Mouse (Mus musculus): Measurements from ENCODE around the gene Rapgef1.
"Not testable (repeated sequence)": the region's sequence is repeated elsewhere in the genome, so short reads cannot be mapped to it uniquely, and the experiment has no call there.

Rapgef1 gene

DNA sequence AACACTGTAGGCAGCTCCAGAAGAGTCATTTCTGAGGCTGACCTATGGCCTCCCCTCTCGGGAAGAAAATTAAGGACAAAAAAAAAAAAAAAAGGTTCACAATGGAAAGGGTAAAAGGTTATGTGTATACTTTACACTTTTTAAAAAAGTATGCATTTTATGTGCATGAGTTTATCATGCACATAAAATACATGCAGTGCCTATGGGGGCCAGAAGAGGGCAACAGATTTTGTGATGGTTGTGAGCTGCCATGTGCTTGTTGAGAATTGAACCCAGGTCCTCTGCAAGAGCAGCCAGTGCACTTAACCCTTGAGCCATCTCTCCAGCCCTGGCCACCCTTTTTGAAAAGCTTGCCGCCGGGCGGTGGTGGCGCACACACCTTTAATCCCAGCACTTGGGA lies 128.3 kb downstream of the Rapgef1 start:
- peak; percentile 43 for DNase-seq

DNA sequence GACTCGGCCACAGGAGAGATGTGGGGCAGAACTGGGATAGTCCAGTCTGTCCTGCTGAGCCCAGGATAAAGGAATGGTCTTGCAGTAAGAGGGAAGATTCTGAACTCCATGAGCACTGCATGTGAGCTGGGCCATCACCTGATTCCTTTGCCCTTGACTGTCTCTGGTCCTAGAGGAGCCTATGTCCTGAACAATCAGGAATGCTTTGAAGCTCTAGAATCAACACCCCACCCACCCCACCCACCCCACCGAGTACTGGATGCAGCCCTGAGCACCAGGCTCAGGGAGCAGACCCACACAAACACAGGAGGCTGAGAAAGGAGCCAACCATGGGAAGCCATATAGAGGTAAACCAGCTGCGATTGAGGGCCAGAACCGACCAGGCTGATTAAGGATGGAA lies 129.0 kb downstream of the Rapgef1 start:
- DNase-seq, result no peak

DNA sequence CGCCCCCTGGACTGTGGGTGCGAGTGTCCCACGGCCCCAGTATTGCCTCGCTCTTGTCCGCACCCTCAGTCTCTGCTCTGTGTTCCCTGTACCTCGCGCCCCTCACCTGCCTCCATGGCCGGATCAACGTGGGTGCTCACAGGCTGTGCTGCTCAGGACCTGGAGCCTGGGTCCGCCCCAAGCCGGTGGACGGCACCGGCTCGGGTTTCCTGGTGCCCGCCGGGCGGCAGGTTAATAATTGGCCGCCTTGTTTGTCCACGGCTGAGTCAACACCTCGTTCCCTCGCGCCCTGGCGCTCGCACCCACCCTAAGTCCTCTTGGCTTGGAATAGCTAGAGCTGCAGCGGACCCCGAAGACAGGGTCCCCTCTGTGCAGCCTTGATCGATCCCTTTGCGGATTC lies 132.0 kb downstream of the Rapgef1 start, which contains the start of gene Gm13420:
TSS of gene Gm13420 (minus strand) at position 189 of the 400 bp plus-strand sequence.
- peak; percentile 25 for DNase-seq

DNA sequence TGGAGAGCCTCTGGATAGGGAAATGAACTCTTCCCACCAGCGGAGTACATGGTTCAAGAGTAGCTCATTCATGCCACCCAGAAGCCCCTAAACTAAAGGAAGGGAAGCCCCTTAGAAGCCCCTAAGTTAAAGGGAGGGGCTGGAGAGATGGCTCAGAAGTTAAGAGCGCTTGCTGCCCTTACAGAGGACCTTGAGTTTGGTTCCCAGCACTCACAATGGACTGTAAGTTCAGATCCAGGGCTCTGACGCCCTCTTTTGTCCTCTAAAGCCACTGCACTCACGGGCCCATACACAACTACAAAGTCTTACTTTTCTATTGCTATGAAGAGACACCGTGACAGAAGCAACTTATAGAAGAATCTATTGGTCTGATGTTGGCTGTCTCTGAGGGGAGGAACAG lies 132.9 kb downstream of the Rapgef1 start:
- no peak for DNase-seq

DNA sequence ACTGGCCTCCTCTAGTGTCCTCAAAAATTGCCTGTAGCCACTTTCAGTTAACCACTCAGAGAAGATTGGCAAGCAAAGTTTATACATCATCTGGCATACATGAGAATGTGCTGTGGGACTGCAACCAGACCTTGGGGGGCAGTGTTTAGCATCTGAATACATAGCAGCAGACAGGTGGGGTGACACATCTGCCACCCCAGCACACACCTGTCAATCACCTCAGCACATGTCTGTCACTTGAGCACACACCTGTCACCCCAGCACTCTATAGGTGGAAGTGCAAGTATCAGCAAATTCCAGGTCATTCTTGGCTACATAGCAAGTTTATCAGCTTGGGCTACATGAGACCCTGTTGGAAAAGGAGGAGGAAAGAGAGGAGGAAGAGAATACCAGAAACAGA lies 136.2 kb downstream of the Rapgef1 start:
- no peak for DNase-seq

DNA sequence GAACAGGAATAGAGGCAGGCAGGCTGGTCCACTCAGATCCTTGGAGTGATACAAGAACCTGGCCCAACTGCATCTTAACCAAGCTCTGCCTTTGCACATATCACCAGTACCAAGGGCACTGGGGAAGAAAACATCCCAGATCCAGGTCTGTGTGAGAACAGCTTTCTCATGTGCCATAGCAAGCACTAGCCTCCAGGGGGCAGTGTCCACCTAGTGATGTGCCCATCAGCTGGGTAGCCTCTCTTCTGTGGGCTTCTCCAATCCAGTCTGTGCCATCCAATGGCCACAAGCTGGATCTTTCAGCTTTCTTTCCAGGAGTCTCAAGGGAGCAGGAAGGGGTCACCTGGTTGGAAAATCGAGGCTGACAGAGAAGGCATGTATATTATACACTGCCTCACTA lies 145.3 kb downstream of the Rapgef1 start:
- DNase-seq, result peak; percentile 80

GRCm38 (mm10) chr2:29767976-29768709 lies 148.6 kb downstream of the Rapgef1 start:
- DNase-seq, result no peak

- no peak for DNase-seq
Observed at GRCm38 (mm10) chr2:29768901-29769300, 149.4 kb downstream of the Rapgef1 start.

DNA sequence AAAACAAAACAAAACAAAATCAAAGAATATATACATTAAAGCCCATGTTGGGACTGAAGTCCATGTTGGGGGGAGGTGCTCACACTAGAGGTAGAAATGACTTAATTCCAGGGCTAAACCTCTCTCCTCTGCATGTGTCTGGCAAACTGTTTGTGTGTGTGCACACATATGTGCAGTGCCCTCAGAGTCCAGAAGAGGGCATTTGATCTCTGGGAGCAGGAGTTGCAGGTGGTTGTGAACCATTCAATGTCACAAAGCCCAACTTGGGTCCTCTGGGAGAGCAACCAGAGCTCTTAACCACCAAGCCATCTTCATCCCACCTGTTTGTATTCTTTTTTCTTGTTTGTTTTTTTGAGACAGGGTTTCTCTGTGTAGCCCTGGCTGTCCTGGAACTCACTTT lies 150.6 kb downstream of the Rapgef1 start:
- no peak for DNase-seq

GRCm38 (mm10) chr2:29771611-29772461 lies 152.3 kb downstream of the Rapgef1 start:
- no peak for DNase-seq

GRCm38 (mm10) chr2:29773323-29773722 lies 153.8 kb downstream of the Rapgef1 start:
- DNase-seq, result no peak

DNA sequence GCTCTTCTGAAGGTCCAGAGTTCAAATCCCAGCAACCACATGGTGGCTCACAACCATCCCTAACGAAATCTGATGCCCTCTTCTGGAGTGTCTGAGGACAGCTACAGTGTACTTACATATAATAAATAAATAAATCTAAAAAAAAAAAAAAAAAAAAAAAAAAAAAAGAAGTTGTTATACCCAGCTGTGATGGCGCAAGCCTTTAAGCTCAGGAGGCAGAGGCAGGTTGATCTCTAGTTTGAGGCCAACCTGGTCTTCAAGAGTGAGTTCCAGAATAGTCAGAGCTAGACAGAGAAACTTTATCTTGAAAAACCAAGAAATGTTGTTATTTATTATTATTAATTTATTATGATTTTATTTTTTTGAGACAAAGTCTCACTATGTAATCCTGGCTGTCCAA lies 161.7 kb downstream of the Rapgef1 start:
- DNase-seq, result not testable (repeated sequence)

- DNase-seq, result peak; percentile 40
Observed at GRCm38 (mm10) chr2:29784290-29784689, 164.8 kb downstream of the Rapgef1 start.

GRCm38 (mm10) chr2:29787104-29787917 lies 167.8 kb downstream of the Rapgef1 start, which contains the start of gene Coq4:
Coq4 (plus strand) TSS chr2:29787493.
- peak; percentile 96 for DNase-seq

DNA sequence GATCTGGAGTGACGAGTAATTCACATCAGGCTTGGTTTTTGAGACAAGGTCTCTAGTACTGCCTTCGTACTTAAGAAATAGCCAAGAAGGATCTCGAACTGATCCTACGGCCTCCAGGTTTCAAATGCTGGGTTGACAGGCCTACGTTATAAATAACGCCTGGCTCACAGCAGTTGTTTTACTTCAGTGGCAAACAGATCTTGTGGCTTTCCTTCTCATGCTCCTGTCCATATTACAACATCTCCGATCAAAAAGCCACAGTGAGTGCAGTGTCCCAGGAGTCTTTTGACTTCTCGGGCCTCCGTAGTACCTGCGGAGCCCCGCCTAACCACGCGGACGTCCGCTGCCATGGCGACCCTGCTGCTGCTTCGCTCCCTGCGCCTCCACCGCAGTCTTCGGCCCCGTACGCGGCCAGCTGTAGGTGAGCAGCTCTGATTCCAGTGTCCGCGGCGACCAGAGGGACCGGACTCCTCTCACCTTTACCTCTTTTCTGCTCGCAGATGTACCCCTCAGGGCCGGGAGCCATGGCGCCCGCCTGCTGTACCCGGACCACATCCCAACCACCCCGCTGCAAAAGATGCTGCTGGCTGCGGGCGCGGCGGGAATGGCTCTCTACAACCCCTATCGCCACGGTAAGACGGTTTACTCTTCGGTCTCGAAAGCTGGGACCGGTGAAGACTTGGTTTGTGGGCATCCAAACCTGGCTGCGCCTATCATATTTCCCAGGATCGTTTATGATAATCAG lies 168.6 kb downstream of the Rapgef1 start, which contains the start of gene Trub2:
TSS of gene Trub2 (minus strand) at position 566 of the 745 bp plus-strand sequence.
- peak; percentile 88 for DNase-seq
